Mouse (Mus musculus) cortical plate, adult 2 months (tissue): ENCODE data around the gene Iqgap1.

ENCODE experiments used
- CTCF ChIP-seq: fragments of 200-500 bp; IDR thresholded peaks from 2 replicates; pipeline ENCODE4 v1.5.1; 2011; ENCODE audit warnings: mild to moderate bottlenecking, control low read depth, low read length; ENCODE audit not compliant: insufficient read depth; ENCODE audit errors: extremely low read depth
- POLR2A ChIP-seq: fragments of 200-500 bp; IDR thresholded peaks from 2 replicates; pipeline ENCODE4 v1.6.1; 2011; ENCODE audit warnings: mild to moderate bottlenecking, low read length, control low read depth; ENCODE audit not compliant: insufficient read depth; ENCODE audit errors: extremely low read depth

DNA sequence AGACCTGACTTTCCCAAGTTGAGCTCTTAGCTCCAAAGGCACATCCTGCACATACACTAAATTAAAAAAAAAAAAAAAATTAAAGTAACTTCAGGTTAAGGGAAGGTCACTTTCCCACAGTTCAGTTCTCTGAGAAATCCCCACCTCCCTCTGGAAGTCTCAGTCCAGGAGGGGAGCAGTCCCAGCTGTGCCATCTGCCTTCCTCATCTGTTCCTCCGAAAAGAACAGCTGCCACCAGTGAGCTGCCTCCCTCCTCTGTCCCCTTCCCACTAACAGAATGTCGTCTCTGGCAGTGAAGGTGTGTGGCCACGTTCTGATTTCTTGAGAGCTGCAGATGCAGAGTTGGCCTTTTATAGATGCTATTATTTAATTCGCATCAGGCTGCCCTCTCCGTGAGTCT lies 127.9 kb downstream of the Iqgap1 start:
- no peak for TF ChIP-seq CTCF
- TF ChIP-seq POLR2A = no peak
